Mouse (Mus musculus): Measurements from ENCODE around the gene Arhgap4. TPM values are rescaled to one million over a fixed set of nuclear protein-coding genes. Genes with fewer than 3 reads are reported as not detected.

Arhgap4 gene
- polyA plus RNA-seq, 2 experiments from 2014 or later = 162 to 239 TPM

Other genes with a start within 250 kb of the Arhgap4 start
- under 1 TPM; 0.63 TPM for gene Slc6a8, start 248.7 kb downstream of the Arhgap4 start, polyA plus RNA-seq (2017; shearing (Covaris generic))
- 100 to 1,000 TPM; 283 to 291 TPM for gene Bcap31, start 205.7 kb downstream of the Arhgap4 start, polyA plus RNA-seq (2017; shearing (Covaris generic))
- 10 to 100 TPM; 23.3 to 44.3 TPM for gene Abcd1, start 205.3 kb downstream of the Arhgap4 start, polyA plus RNA-seq (2017; shearing (Covaris generic))
- gene Plxnb3, start 164.8 kb downstream of the Arhgap4 start, polyA plus RNA-seq (2017; shearing (Covaris generic)) = not detected
- 1 to 10 TPM in 1 of 2 experiments, under 1 TPM in 1; 0.12 to 3.4 TPM for gene Srpk3, start 147.5 kb downstream of the Arhgap4 start, polyA plus RNA-seq (2017; shearing (Covaris generic))
- 100 to 1,000 TPM; 146 to 173 TPM for gene Idh3g, start 135.0 kb downstream of the Arhgap4 start, polyA plus RNA-seq (2017; shearing (Covaris generic))
- 100 to 1,000 TPM; 214 to 239 TPM for gene Ssr4, start 134.8 kb downstream of the Arhgap4 start, polyA plus RNA-seq (2017; shearing (Covaris generic))
- gene Pdzd4, start 96.9 kb downstream of the Arhgap4 start, polyA plus RNA-seq (2017; shearing (Covaris generic)) = under 1 TPM; 0.08 to 0.16 TPM
- 1 to 10 TPM; 2.6 to 3.3 TPM for gene Avpr2, start 29.8 kb downstream of the Arhgap4 start, polyA plus RNA-seq (2017; shearing (Covaris generic))
- gene L1cam, start 25.8 kb downstream of the Arhgap4 start, polyA plus RNA-seq (2017; shearing (Covaris generic)) = 10 to 100 TPM in 1 of 2 experiments, 1 to 10 TPM in 1; 7.3 to 13.0 TPM
- gene Naa10, start 74 bp upstream of the Arhgap4 start, polyA plus RNA-seq (2017; shearing (Covaris generic)) = 100 to 1,000 TPM; 181 to 200 TPM
- 10 to 100 TPM in 1 of 2 experiments, 1 to 10 TPM in 1; 6.4 to 15.1 TPM for gene Renbp, start 9.0 kb upstream of the Arhgap4 start, polyA plus RNA-seq (2017; shearing (Covaris generic))
- gene Hcfc1, start 44.5 kb upstream of the Arhgap4 start, polyA plus RNA-seq (2017; shearing (Covaris generic)) = 10 to 100 TPM; 34.2 to 45.5 TPM
- gene Irak1, start 102.0 kb upstream of the Arhgap4 start, polyA plus RNA-seq (2017; shearing (Covaris generic)) = 10 to 100 TPM; 19.8 to 23.1 TPM
- gene Opn1mw, start 205.6 kb upstream of the Arhgap4 start, polyA plus RNA-seq (2017; shearing (Covaris generic)) = not detected
- 10 to 100 TPM; 19.9 to 20.2 TPM for gene Mecp2, start 213.5 kb upstream of the Arhgap4 start, polyA plus RNA-seq (2017; shearing (Covaris generic))
- gene Tex28, start 246.0 kb upstream of the Arhgap4 start, polyA plus RNA-seq (2017; shearing (Covaris generic)) = not detected